Mouse (Mus musculus): Measurements from ENCODE around the gene Vmn1r89.

Vmn1r89 gene

DNA sequence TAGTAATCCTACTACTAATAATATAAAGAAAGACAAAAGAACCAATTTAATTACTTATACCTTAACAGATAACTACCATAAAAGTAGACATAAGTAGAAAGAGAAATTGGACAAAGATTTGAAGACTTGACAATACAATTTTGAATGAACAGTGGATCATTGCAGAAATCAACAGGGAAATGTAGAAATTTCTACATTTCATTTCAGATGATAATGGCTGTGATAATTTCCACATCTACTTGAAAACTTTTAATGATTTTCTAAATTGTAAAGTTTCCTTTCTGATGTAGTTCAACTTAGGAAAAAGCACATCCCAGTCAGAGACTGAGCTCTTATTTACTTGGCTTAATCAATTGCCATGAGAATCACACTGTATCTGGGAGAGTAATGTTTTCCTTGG, at the start of gene Vmn1r89:
TSS of gene Vmn1r89 (plus strand) at position 301 of the 400 bp plus-strand sequence.
- DNase-seq: no peak

DNA sequence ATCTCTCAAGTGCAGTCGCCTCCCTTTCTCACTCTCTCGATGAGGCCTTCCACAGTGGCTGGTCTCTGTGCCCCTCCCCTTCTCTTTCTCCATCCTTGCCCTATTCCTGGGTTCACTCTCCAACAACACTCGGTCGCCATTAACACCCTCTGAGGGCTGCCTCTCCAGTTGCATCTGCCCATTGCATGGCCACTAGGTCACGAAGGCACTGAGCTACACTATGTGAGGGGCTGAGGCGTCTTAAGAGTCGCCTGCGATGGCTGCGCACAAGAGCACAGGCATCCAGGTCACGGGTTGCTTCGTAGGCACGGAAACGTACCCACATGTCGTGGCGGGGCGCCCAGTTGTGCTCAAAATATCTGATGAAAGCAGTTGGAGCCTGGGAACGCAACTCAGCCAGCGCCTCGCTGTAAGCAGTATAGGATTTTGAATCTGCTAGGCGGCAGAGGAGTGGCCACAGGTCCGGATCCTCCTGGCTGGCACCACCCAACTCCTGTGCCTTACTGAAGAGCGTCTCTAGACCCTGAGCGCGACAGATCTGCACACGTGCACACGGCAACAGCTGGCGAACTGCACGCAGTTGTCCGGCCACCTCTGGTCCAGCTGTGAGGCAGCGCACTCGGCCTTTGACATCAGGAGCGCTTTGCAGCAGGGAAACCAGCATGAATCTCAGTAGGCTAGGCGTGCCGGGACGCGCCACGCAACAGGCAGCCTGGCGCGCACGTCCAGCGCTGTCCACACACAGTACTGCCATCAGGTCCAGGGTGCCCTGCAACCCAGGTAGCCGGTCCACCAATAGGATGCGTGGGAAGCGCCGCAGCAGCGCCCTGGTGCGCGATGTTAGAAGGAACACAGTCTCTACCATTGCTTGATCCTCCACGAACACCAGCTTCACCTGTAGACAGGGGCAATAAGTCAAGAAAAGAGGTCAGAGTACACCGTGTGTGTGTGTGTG, 48.2 kb downstream of the Vmn1r89 start:
- DNase-seq: no peak

DNA sequence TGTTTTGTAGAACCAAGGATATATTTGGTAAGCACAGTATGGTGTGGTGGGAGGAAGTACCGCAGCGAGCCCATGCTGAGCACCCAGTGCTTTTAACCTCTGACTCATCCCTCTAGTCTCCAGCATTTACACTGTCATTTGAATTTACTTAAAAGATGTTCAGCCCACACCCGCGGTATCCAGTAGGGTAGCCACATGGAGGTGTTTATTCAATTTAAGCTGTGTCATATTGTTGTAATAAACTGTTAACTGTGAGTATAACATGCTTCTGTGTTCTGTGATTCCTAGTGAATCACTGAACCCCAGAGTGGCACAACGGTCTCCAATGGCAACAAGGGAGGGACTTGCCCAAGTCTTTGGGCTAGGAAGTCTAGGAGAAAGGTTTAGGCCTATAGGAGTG, 51.0 kb downstream of the Vmn1r89 start:
- no peak for DNase-seq

DNA sequence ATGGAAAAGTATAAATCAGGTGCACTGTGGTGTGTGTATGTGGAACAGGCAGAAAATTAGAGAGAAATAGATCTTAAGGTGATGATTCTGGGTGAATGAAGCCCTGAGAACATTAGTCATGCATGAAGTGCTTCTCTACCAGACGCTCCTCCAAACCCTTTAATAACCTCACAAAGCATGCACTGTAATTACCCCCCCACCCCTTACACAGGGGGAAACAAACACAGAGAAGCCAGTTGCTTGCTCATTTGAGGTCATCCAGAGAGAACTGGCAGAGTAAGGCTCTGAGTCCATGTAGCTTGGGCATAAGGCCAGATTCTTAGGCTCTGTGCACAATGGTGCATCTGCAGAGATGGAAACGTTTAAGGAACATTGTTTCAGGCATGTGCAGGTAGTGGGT, 51.6 kb downstream of the Vmn1r89 start:
- DNase-seq: no peak

DNA sequence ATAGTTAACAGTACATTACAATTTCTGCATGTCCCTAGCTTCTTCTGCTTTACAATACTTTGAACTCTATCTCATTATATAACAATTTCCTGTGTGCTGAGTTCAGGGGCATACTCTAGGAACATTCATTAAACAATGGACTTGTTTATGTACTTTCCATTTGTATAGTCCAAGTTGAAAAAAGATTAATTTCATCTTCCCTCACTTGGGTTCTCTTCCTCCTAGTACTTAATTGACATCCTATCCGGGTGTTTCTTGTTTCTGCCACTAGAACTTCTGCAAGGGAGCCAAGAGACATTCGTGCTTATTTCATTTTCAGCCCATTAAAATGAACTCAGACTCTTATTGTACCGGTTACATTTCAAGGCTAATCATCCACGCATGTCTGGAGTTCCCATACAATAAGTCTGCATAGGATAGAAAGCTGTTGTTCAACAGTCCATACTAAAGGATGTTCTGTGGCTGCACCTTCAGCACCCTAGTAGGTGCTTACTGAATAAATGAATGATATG, 56.0 kb downstream of the Vmn1r89 start:
- DNase-seq: peak; percentile 19

DNA sequence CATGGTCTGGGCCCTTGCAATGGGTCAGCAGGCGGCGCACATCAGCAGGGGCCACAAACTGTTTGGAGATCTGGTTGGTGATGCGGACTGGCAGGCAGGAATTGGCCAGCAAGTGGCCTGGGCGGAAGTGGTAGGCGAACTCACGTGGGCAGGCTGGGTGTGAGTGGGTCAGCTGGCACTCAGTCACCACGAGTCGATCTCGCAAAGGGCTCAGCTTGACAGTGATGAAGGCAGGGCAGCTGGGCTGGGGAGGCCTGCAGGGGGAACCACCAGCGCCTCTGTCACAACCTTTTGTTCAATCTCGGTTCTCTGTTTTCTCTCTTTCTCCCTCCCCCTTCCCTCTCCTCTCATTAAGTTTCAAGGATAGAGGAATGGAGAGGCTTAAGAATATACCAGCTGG, 56.6 kb downstream of the Vmn1r89 start:
- peak; percentile 15 for DNase-seq
